Mouse (Mus musculus) NIH3T3 (cell line): ENCODE results near the gene Prdm15.

Experiments used
- DNase-seq: peaks from one replicate; pipeline ENCODE4 v3.0.0-alpha.2; 2012; ENCODE audit warnings: low read depth

The Prdm15 gene

GRCm38 (mm10) chr16:97851741-97852319 is at the start of gene Prdm15:
TSS of gene Prdm15 (minus strand) at chr16:97851850.
- DNase-seq: peak; percentile 86

GRCm38 (mm10) chr16:97897346-97898024 is 45.8 kb upstream of the Prdm15 start:
- DNase-seq: peak; percentile 82

GRCm38 (mm10) chr16:97887762-97888161 is 36.1 kb upstream of the Prdm15 start:
- DNase-seq: no peak

GRCm38 (mm10) chr16:97883696-97884095 is 32.0 kb upstream of the Prdm15 start:
- DNase-seq: no peak

- DNase-seq: no peak
These were observed 31.2 kb upstream of the Prdm15 start for GRCm38 (mm10) chr16:97882891-97883290.

GRCm38 (mm10) chr16:97879134-97879533 is 27.5 kb upstream of the Prdm15 start:
- DNase-seq: peak; percentile 64

- DNase-seq: no peak
These were observed 25.9 kb upstream of the Prdm15 start for GRCm38 (mm10) chr16:97877502-97877901.

GRCm38 (mm10) chr16:97875101-97875500 is 23.5 kb upstream of the Prdm15 start:
- DNase-seq: no peak

GRCm38 (mm10) chr16:97874376-97874775 is 22.7 kb upstream of the Prdm15 start:
- DNase-seq: no peak

- no peak for DNase-seq
These were observed 21.0 kb upstream of the Prdm15 start for GRCm38 (mm10) chr16:97872657-97873056.

- peak; percentile 26 for DNase-seq
These were observed 17.8 kb upstream of the Prdm15 start for GRCm38 (mm10) chr16:97869193-97870102.

GRCm38 (mm10) chr16:97863932-97864467 is 12.3 kb upstream of the Prdm15 start:
- no peak for DNase-seq

GRCm38 (mm10) chr16:97856050-97856449 is 4.4 kb upstream of the Prdm15 start:
- DNase-seq: no peak

GRCm38 (mm10) chr16:97851061-97851740 is 449 bp downstream of the Prdm15 start:
- DNase-seq: peak; percentile 89

GRCm38 (mm10) chr16:97850667-97851060 is 986 bp downstream of the Prdm15 start:
- DNase-seq: peak; percentile 50

GRCm38 (mm10) chr16:97848832-97849231 is 2.8 kb downstream of the Prdm15 start:
- no peak for DNase-seq

GRCm38 (mm10) chr16:97844967-97845937 is 6.4 kb downstream of the Prdm15 start:
- DNase-seq: no peak

- DNase-seq: no peak
These were observed 19.5 kb downstream of the Prdm15 start for GRCm38 (mm10) chr16:97832154-97832553.

GRCm38 (mm10) chr16:97828207-97828606 is 23.4 kb downstream of the Prdm15 start:
- no peak for DNase-seq

- DNase-seq: no peak
These were observed 28.2 kb downstream of the Prdm15 start for GRCm38 (mm10) chr16:97823311-97824007.
